Mouse (Mus musculus) limb, embryonic 10.5 days (tissue): ENCODE data around the gene Frmd4b. TPM values are rescaled to one million over a fixed set of nuclear protein-coding genes. Genes with fewer than 3 reads are reported as not detected.
A peak's percentile ranks its signal among the peaks of the same experiment; 100 is the strongest.

ENCODE experiments used
- DNase-seq: peaks from one replicate; pipeline ENCODE4 v3.0.0-alpha.2; 2017; ENCODE audit warnings: low spot score
- H3K27ac ChIP-seq: fragments of 300-500 bp; sonication (generic); 2 replicates; pipeline ENCODE4 v1.5.1; 2016; ENCODE audit warnings: mild to moderate bottlenecking
- H3K27me3 ChIP-seq: fragments of 300-500 bp; sonication (generic); 2 replicates; pipeline ENCODE4 v1.6.1; 2016; ENCODE audit warnings: low read depth, mild to moderate bottlenecking; ENCODE audit not compliant: poor library complexity, severe bottlenecking
- H3K36me3 ChIP-seq: fragments of 300-500 bp; sonication (generic); 2 replicates; pipeline ENCODE4 v1.6.1; 2016; ENCODE audit warnings: mild to moderate bottlenecking, moderate library complexity
- H3K4me1 ChIP-seq: fragments of 300-500 bp; sonication (generic); 2 replicates; pipeline ENCODE4 v1.6.1; 2016
- H3K4me3 ChIP-seq: fragments of 300-500 bp; sonication (generic); 2 replicates; pipeline ENCODE4 v1.5.1; 2016; ENCODE audit warnings: mild to moderate bottlenecking, moderate library complexity
- H3K9me3 ChIP-seq: fragments of 300-500 bp; sonication (generic); replicated peaks from 2 replicates; pipeline ENCODE4 v1.6.1; 2016; ENCODE audit warnings: mild to moderate bottlenecking
- WGBS: fragments of 180-500 bp; shearing (Covaris S2); methylation state at CpG from one replicate; pipeline ENCODE4 v1.1.7; 2016; 5-methylcytosine and 5-hydroxymethylcytosine counted together
- polyA plus RNA-seq: library from polyadenylated mRNA; unstranded; fragments of >200 nt; fragmentation: Nextera tagmentation; extraction: Ambion mirVana; gene quantifications from 2 replicates; pipeline ENCODE4 v1.2.1, GENCODE M21; 2016

Frmd4b gene
- polyA plus RNA-seq, 1 experiment from 2014 or later = 14.8 TPM

DNA sequence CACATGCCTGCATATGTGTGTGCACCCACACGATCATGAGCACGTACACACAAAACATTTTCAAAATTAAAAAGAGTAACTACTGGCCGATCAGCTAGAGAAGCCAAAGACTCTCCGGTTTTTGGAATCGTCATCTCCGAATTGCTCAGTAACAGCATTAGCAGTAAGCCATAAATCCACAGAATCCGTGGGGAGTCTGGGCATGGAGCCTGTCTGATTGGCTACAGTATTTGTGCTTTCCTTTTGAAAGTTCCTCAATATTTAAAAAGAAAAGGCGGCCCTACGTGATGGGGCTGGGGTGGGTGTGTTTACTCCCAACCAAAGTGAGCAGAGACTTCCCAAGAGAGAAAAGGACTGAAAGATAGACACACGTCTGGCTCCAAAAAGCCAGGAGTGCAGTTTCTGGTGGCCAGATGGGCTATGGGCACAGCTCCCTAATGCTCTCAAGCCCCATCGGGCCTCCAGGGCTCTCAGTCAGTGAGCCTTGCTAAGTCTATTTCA, 131.4 kb downstream of the Frmd4b start:
- peaks cover 27% of the 10 kb centered on the region for H3K4me1 ChIP-seq
- no peak overlapping the region for H3K4me3 ChIP-seq
- no peak for DNase-seq
- peaks cover 38% of the 10 kb centered on the region for H3K27me3 ChIP-seq
- no peaks in the 10 kb centered on the region for H3K9me3 ChIP-seq
- 79% methylated on average over 11 of the region's 11 CpGs for WGBS
- no peak overlapping the region for H3K27ac ChIP-seq
- H3K36me3 ChIP-seq = no peaks in the 10 kb centered on the region

DNA sequence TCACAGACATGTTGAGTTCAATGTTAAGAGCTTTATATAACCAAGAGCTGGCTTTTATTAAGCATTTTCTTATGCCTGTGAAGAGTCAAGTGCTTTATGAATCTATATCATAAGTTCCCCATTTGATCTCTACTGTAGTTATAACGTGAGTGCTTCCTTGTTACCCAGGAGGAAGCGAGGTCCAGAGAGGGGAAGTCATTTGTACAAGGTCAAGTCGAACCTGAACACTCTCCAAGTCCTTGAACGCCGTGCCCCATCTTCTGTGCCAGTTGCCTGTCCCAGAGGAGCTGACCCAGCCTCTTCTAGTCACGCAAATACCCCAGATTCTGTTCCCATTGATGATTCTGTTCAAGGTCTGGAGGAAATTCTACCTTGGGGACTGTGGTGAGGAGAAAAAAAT, 135.4 kb downstream of the Frmd4b start:
- Histone ChIP-seq H3K36me3 (no peaks in the 10 kb centered on the region), H3K9me3 (no peaks in the 10 kb centered on the region), H3K4me3 (no peak overlapping the region), H3K27me3 (peaks cover 16% of the 10 kb centered on the region), H3K27ac (no peak overlapping the region), H3K4me1 (peaks cover 17% of the 10 kb centered on the region)
- no peak for DNase-seq
- WGBS = 81% methylated on average over 6 of the region's 6 CpGs

- Histone ChIP-seq H3K4me3 (no peak overlapping the region), H3K36me3 (no peaks in the 10 kb centered on the region), H3K27ac (no peak overlapping the region), H3K27me3 (no peaks in the 10 kb centered on the region), H3K9me3 (no peaks in the 10 kb centered on the region), H3K4me1 (peaks cover 10% of the 10 kb centered on the region)
- no peak for DNase-seq
- WGBS = 69% methylated on average over 19 of the region's 19 CpGs
Observed at GRCm38 (mm10) chr6:97478981-97479860, 138.1 kb downstream of the Frmd4b start.

GRCm38 (mm10) chr6:97473672-97474071, 143.7 kb downstream of the Frmd4b start:
- Histone ChIP-seq H3K36me3 (no peaks in the 10 kb centered on the region), H3K9me3 (no peaks in the 10 kb centered on the region), H3K4me3 (no peak overlapping the region), H3K27ac (no peak overlapping the region), H3K4me1 (no peaks in the 10 kb centered on the region), H3K27me3 (no peaks in the 10 kb centered on the region)
- WGBS = 95% methylated on average over 4 of the region's 4 CpGs
- DNase-seq = no peak

GRCm38 (mm10) chr6:97472873-97473550, 144.3 kb downstream of the Frmd4b start:
- Histone ChIP-seq H3K36me3 (no peaks in the 10 kb centered on the region), H3K4me1 (no peaks in the 10 kb centered on the region), H3K27ac (no peak overlapping the region), H3K9me3 (no peaks in the 10 kb centered on the region), H3K27me3 (no peaks in the 10 kb centered on the region), H3K4me3 (no peak overlapping the region)
- 85% methylated on average over 4 of the region's 4 CpGs for WGBS
- DNase-seq = no peak

DNA sequence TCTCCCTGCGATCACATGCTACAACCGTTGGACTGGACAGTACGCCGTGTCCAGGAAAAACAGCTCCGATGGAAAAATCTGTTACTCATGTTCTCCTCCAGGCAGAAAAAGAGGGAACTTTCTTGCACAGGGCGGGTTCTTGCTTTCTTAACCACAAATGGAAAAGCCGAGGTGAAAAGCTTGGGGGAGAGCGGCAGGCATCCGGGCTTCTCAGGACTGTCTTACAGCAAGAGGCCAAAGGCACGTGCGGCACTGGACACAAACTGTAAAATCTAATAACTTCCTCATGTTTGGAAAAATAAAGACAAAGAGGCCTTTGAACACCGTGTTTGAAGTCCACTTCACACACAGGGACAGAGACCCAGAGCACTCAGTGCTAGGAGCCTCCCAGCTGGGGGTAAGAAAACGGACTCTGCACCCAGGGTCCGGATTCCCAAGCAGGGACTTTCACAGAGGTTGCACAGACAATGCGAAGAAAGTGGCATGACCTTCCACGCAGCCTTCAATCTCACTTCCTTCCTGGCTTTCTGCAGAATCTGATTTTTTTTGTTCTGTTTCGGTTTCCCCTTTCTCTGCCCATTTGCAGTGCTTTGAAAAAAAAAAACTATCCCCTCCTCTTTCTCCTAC, 153.3 kb downstream of the Frmd4b start:
- H3K27me3 ChIP-seq = no peaks in the 10 kb centered on the region
- H3K36me3 ChIP-seq = no peaks in the 10 kb centered on the region
- H3K4me1 ChIP-seq = peaks cover 17% of the 10 kb centered on the region
- 64% methylated on average over 17 of the region's 17 CpGs for WGBS
- no peak overlapping the region for H3K4me3 ChIP-seq
- no peaks in the 10 kb centered on the region for H3K9me3 ChIP-seq
- peak overlapping the region; percentile 62 for H3K27ac ChIP-seq
- DNase-seq = no peak

DNA sequence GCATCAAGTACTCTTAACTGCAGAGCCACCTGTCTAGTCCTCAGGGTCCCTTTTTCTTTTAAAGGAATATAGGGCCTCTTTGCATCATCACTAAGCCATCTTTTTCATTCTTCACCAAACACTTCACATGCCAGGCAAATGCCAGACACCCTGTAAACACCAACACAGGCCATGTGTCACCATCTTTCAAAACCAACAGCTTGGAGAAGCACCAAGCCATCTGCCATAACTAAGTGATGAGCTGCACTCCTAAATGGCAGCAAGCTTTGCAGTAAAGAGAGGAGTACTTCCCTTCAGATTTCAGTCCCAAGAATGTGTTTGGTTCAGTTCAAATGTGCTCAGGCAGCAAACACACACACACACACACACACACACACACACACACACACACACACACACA, 154.9 kb downstream of the Frmd4b start:
- H3K27ac ChIP-seq = no peak overlapping the region
- H3K9me3 ChIP-seq = no peaks in the 10 kb centered on the region
- no peak overlapping the region for H3K4me3 ChIP-seq
- no peak for DNase-seq
- H3K4me1 ChIP-seq = peaks cover 32% of the 10 kb centered on the region
- H3K36me3 ChIP-seq = no peaks in the 10 kb centered on the region
- no peaks in the 10 kb centered on the region for H3K27me3 ChIP-seq

DNA sequence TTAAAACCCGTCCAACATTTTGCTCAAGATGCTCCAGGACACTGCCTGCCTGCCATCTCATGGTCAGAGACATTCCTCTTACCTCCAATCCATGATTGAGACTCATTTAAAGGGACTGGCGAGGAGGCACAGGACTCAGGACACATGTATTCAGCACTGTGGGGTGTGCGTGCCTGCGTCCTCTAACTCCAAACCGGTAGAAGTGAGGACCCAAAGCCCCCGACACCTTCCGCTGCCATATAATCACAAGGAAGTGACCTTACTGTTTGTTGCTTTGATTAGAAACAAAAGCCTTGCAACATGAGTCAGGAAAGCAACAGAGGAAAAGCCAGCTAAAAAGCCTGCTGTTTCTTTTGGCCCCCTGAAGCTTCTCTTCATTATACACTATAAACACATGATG, 158.2 kb downstream of the Frmd4b start:
- no peak for DNase-seq
- no peaks in the 10 kb centered on the region for H3K27me3 ChIP-seq
- no peaks in the 10 kb centered on the region for H3K9me3 ChIP-seq
- H3K4me3 ChIP-seq = no peak overlapping the region
- 57% methylated on average over 7 of the region's 7 CpGs for WGBS
- H3K27ac ChIP-seq = peak overlapping the region; percentile 67
- peaks cover 34% of the 10 kb centered on the region for H3K4me1 ChIP-seq
- no peaks in the 10 kb centered on the region for H3K36me3 ChIP-seq

- Histone ChIP-seq H3K27ac (peak overlapping the region; percentile 67), H3K4me1 (peaks cover 27% of the 10 kb centered on the region), H3K36me3 (no peaks in the 10 kb centered on the region), H3K9me3 (no peaks in the 10 kb centered on the region), H3K4me3 (peak overlapping the region; percentile 13), H3K27me3 (no peaks in the 10 kb centered on the region)
- WGBS = 56% methylated on average over 9 of the region's 9 CpGs
- DNase-seq = no peak
Observed at GRCm38 (mm10) chr6:97458358-97458757, 159.0 kb downstream of the Frmd4b start.

- H3K4me1 ChIP-seq = peaks cover 26% of the 10 kb centered on the region
- 25% methylated on average over 3 of the region's 3 CpGs for WGBS
- DNase-seq = no peak
- H3K4me3 ChIP-seq = 0 out of 2 replicates have a peak overlapping the region, but pooled peaks have one; percentile 13
- peak overlapping the region; percentile 67 for H3K27ac ChIP-seq
- no peaks in the 10 kb centered on the region for H3K27me3 ChIP-seq
- no peaks in the 10 kb centered on the region for H3K36me3 ChIP-seq
- no peaks in the 10 kb centered on the region for H3K9me3 ChIP-seq
Observed at GRCm38 (mm10) chr6:97457954-97458353, 159.4 kb downstream of the Frmd4b start.

- Histone ChIP-seq H3K9me3 (no peaks in the 10 kb centered on the region), H3K27ac (peak overlapping the region; percentile 66), H3K36me3 (no peaks in the 10 kb centered on the region), H3K27me3 (no peaks in the 10 kb centered on the region), H3K4me3 (no peak overlapping the region), H3K4me1 (peaks cover 26% of the 10 kb centered on the region)
- DNase-seq = no peak
- WGBS = 28% methylated on average over 2 of the region's 2 CpGs
Observed at GRCm38 (mm10) chr6:97457210-97457609, 160.1 kb downstream of the Frmd4b start.

DNA sequence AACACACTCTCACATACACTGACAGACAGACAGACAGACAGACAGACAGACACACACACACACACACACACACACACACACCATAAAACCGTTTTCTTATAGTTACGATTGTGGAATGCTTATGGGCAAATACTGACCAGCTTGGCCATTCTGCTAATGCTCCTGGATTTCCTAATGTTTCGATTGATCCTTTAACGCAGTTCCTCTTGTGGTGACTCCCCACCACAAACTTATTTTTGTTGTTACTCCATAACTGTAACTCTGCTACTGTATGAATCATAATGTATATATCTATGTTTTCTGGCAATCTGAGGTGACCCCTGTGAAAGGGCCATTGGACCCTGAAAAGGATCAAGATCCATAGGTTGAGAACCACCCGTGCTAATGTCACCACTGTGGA, 165.1 kb downstream of the Frmd4b start:
- DNase-seq = no peak
- H3K4me1 ChIP-seq = peaks cover 6% of the 10 kb centered on the region
- no peaks in the 10 kb centered on the region for H3K9me3 ChIP-seq
- H3K27ac ChIP-seq = no peak overlapping the region
- H3K27me3 ChIP-seq = no peaks in the 10 kb centered on the region
- no peak overlapping the region for H3K4me3 ChIP-seq
- 93% methylated on average over 5 of the region's 5 CpGs for WGBS
- H3K36me3 ChIP-seq = no peaks in the 10 kb centered on the region

GRCm38 (mm10) chr6:97449806-97450205, 167.5 kb downstream of the Frmd4b start:
- 93% methylated on average over 2 of the region's 2 CpGs for WGBS
- Histone ChIP-seq H3K27ac (no peak overlapping the region), H3K4me1 (no peaks in the 10 kb centered on the region), H3K36me3 (no peaks in the 10 kb centered on the region), H3K27me3 (no peaks in the 10 kb centered on the region), H3K9me3 (no peaks in the 10 kb centered on the region), H3K4me3 (no peak overlapping the region)
- DNase-seq = no peak
